Mouse (Mus musculus) liver, embryonic 16.5 days (tissue): Measurements from ENCODE around the gene Serpinh1. TPM values are rescaled to one million over a fixed set of nuclear protein-coding genes. Genes with fewer than 3 reads are reported as not detected.
A peak's percentile ranks its signal among the peaks of the same experiment; 100 is the strongest.

Experiments
- ATAC-seq: fragments of 200-750 bp; cut with Nextera tagmentation; 2 replicates; pipeline ENCODE4 v1.8.0; 2017; ENCODE audit warnings: low read depth, mild to moderate bottlenecking, moderate number of reproducible peaks, moderate library complexity
- H3K27ac ChIP-seq: fragments of 300-500 bp; sonication (generic); 2 replicates; pipeline ENCODE4 v1.5.1; 2014; ENCODE audit warnings: mild to moderate bottlenecking, low read length
- H3K27me3 ChIP-seq: fragments of 300-500 bp; sonication (generic); 2 replicates; pipeline ENCODE4 v1.6.1; 2014; ENCODE audit warnings: low read depth, low read length, mixed read lengths; ENCODE audit not compliant: control insufficient read depth, insufficient read depth
- H3K36me3 ChIP-seq: fragments of 300-500 bp; sonication (generic); 2 replicates; pipeline ENCODE4 v1.6.1; 2014; ENCODE audit warnings: mild to moderate bottlenecking; ENCODE audit not compliant: control insufficient read depth, insufficient read depth
- H3K4me1 ChIP-seq: fragments of 300-500 bp; sonication (generic); 2 replicates; pipeline ENCODE4 v1.6.1; 2014; ENCODE audit warnings: low read depth, low read length, mixed read lengths; ENCODE audit not compliant: control insufficient read depth
- H3K4me2 ChIP-seq: fragments of 300-500 bp; sonication (generic); 2 replicates; pipeline ENCODE4 v1.6.1; 2014; ENCODE audit warnings: low read depth, low read length, mixed read lengths
- H3K4me3 ChIP-seq: fragments of 300-500 bp; sonication (generic); 2 replicates; pipeline ENCODE4 v1.5.1; 2014; ENCODE audit warnings: low read depth, mild to moderate bottlenecking, low read length
- H3K9ac ChIP-seq: fragments of 300-500 bp; sonication (generic); 2 replicates; pipeline ENCODE4 v1.6.1; 2014; ENCODE audit warnings: low read depth, low read length
- H3K9me3 ChIP-seq: fragments of 300-500 bp; sonication (generic); replicated peaks from 2 replicates; pipeline ENCODE4 v1.6.1; 2016; ENCODE audit warnings: low read length; ENCODE audit not compliant: control insufficient read depth
- WGBS: fragments of 180-500 bp; shearing (Covaris S2); extraction: QIAGEN DNeasy Blood & Tissue Kit; methylation state at CpG from one replicate; pipeline ENCODE4 v1.1.7; 2014; ENCODE audit not compliant: insufficient replicate concordance; 5-methylcytosine and 5-hydroxymethylcytosine counted together
- polyA plus RNA-seq: library from polyadenylated mRNA; unstranded; fragments of >200 nt; fragmentation: Nextera tagmentation; extraction: Ambion mirVana; gene quantifications from 2 replicates; pipeline ENCODE4 v1.2.1, GENCODE M21; 2015

Gene Serpinh1
- polyA plus RNA-seq, 1 experiment from 2014 or later: 72.1 TPM

DNA sequence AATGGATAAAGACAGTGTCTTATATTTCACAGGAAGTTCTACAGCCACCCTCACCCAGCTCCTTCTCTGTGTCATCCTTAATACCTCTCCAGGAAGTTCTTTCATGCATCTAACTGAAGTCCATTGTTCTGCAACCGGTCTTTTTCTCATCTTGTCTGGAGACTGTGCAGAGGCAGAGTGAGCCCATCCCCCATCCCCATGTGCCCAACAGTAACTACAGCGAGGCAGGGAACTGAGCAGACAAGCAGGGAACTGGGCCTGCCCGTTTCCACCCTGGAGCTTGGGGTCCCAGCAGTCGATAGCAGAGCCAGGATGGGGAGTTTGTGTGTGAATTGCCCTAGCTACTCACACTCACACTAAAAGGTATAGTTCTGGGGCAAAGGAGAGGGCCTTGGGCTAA is 37.5 kb upstream of the Serpinh1 start:
- Histone ChIP-seq H3K27me3 (no peaks in the 10 kb centered on the region), H3K9me3 (no peaks in the 10 kb centered on the region), H3K36me3 (no peaks in the 10 kb centered on the region), H3K4me1 (no peaks in the 10 kb centered on the region), H3K4me2 (no peak overlapping the region), H3K27ac (no peak overlapping the region), H3K4me3 (no peak overlapping the region), H3K9ac (no peak overlapping the region)
- WGBS: 44% methylated on average over 4 of the region's 4 CpGs
- no peak for ATAC-seq

GRCm38 (mm10) chr7:99387356-99387755 is 34.3 kb upstream of the Serpinh1 start:
- no peak overlapping the region for H3K9ac ChIP-seq
- WGBS: 63% methylated on average over 5 of the region's 5 CpGs

GRCm38 (mm10) chr7:99386811-99387210 is 33.8 kb upstream of the Serpinh1 start:
- Histone ChIP-seq H3K27ac (no peak overlapping the region), H3K27me3 (peaks cover 16% of the 10 kb centered on the region), H3K36me3 (no peaks in the 10 kb centered on the region), H3K9ac (no peak overlapping the region), H3K4me1 (peaks cover 5% of the 10 kb centered on the region), H3K4me3 (no peak overlapping the region), H3K4me2 (no peak overlapping the region), H3K9me3 (no peaks in the 10 kb centered on the region)
- ATAC-seq: no peak
- 55% methylated on average over 4 of the region's 4 CpGs for WGBS

More at GRCm38 (mm10) chr7:99387356-99387755, 34.3 kb upstream of the Serpinh1 start:
- no peaks in the 10 kb centered on the region for H3K36me3 ChIP-seq
- no peak overlapping the region for H3K27ac ChIP-seq
- no peak overlapping the region for H3K4me2 ChIP-seq
- H3K27me3 ChIP-seq: peaks cover 11% of the 10 kb centered on the region
- no peaks in the 10 kb centered on the region for H3K4me1 ChIP-seq
- H3K9me3 ChIP-seq: no peaks in the 10 kb centered on the region
- ATAC-seq: no peak
- no peak overlapping the region for H3K4me3 ChIP-seq

GRCm38 (mm10) chr7:99386030-99386429 is 33.0 kb upstream of the Serpinh1 start:
- Histone ChIP-seq H3K27ac (no peak overlapping the region), H3K4me2 (no peak overlapping the region), H3K9ac (no peak overlapping the region), H3K27me3 (peaks cover 20% of the 10 kb centered on the region), H3K36me3 (no peaks in the 10 kb centered on the region), H3K4me1 (peaks cover 9% of the 10 kb centered on the region), H3K4me3 (no peak overlapping the region), H3K9me3 (no peaks in the 10 kb centered on the region)
- ATAC-seq: no peak
- WGBS: 56% methylated on average over 5 of the region's 5 CpGs

- no peak overlapping the region for H3K4me2 ChIP-seq
- H3K27me3 ChIP-seq: peaks cover 20% of the 10 kb centered on the region
- H3K27ac ChIP-seq: no peak overlapping the region
- no peaks in the 10 kb centered on the region for H3K36me3 ChIP-seq
- H3K4me3 ChIP-seq: no peak overlapping the region
- 25% methylated on average over 4 of the region's 4 CpGs for WGBS
- H3K9me3 ChIP-seq: no peaks in the 10 kb centered on the region
- ATAC-seq: no peak
- H3K4me1 ChIP-seq: peaks cover 12% of the 10 kb centered on the region
- H3K9ac ChIP-seq: no peak overlapping the region
Observed at GRCm38 (mm10) chr7:99384101-99384611, 31.1 kb upstream of the Serpinh1 start.

DNA sequence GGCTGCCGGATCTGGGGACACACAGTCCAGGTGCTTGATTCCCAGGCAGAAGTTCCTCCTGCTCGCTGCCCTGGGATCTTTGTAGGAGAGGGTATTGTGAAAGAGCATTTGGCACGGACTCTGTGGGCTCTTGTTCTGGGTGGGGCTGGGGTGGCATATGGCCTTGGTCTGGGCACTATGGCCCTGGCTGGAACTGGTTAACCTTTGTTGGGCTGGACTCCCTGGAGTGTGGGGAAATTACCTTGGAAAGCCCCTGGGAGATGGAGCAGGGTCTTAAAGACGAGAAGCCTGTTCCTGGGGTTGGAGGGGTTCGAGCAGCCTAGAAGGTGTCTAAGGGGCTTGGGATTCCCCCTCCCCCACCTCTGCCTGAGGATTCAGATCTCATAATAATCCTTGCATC is 30.2 kb upstream of the Serpinh1 start:
- Histone ChIP-seq H3K9ac (no peak overlapping the region), H3K27me3 (peaks cover 22% of the 10 kb centered on the region), H3K4me3 (no peak overlapping the region), H3K9me3 (no peaks in the 10 kb centered on the region), H3K27ac (no peak overlapping the region), H3K36me3 (no peaks in the 10 kb centered on the region), H3K4me2 (no peak overlapping the region), H3K4me1 (peaks cover 12% of the 10 kb centered on the region)
- no peak for ATAC-seq
- 47% methylated on average over 5 of the region's 5 CpGs for WGBS

- Histone ChIP-seq H3K27me3 (peaks cover 22% of the 10 kb centered on the region), H3K9me3 (no peaks in the 10 kb centered on the region), H3K27ac (no peak overlapping the region), H3K4me3 (peak overlapping the region; percentile 64), H3K9ac (peak overlapping the region; percentile 53), H3K4me2 (peak overlapping the region; percentile 88), H3K4me1 (peaks cover 12% of the 10 kb centered on the region), H3K36me3 (no peaks in the 10 kb centered on the region)
- WGBS: 6% methylated on average over 30 of the region's 30 CpGs
- no peak for ATAC-seq
Observed at GRCm38 (mm10) chr7:99382088-99383000, 29.3 kb upstream of the Serpinh1 start.

- Histone ChIP-seq H3K9ac (peak within 1 kb of the TSS; percentile 53), H3K4me1 (peaks cover 12% of the 10 kb centered on the region), H3K27ac (no peak within 1 kb of the TSS), H3K9me3 (no peaks in the 10 kb centered on the region; the same call in 1 of the 2 replicates), H3K4me3 (peak within 1 kb of the TSS; percentile 64), H3K27me3 (peaks cover 22% of the 10 kb centered on the region), H3K36me3 (no peaks in the 10 kb centered on the region), H3K4me2 (peak within 1 kb of the TSS; percentile 88)
- ATAC-seq: peak; percentile 93
- WGBS: under 1% methylated on average over 73 of the region's 73 CpGs
Observed at GRCm38 (mm10) chr7:99381214-99382087, 28.4 kb upstream of the Serpinh1 start, which contains the start of gene Gdpd5. Gdpd5 (plus strand) TSS chr7:99381414.
